Mouse (Mus musculus): ENCODE results near the gene Phkg1. TPM values are rescaled to one million over a fixed set of nuclear protein-coding genes. Genes with fewer than 3 reads are reported as not detected.
A peak's percentile ranks its signal among the peaks of the same experiment; 100 is the strongest.

The Phkg1 gene
- polyA plus RNA-seq, 1 experiment from 2014 or later: 0.26 TPM

DNA sequence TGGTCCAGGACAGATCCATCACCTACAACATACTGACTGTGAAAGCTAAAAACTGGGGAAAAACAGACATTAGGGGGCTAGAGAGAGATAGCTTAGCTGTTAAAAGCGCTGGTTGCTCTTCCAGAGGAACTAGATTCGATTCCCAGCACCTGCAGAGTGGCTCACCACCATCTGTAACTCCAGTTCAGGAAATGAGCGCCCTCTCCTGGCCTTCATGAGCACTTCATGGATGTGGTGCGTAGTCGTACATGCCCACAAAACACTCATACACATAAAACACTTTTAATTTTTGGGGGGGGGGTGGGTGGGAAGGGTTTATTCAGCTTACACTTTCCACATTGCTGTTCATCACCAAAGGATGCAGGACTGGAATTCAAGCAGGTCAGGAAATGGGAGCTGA is 41.9 kb downstream of the Phkg1 start:
- WGBS: 84% methylated on average over 5 of the region's 5 CpGs
- DNase-seq (ENCODE audit: extremely low spot score, low spot score): no peak
- Histone ChIP-seq H3K4me1 (no peaks in the 10 kb centered on the region), H3K27ac (no peak overlapping the region), H3K9me3 (no peaks in the 10 kb centered on the region), H3K36me3 (replicated peaks) (peaks cover 86% of the 10 kb centered on the region), H3K4me3 (no peak overlapping the region), H3K27me3 (ENCODE audit: poor library complexity, severe bottlenecking) (no peaks in the 10 kb centered on the region)

DNA sequence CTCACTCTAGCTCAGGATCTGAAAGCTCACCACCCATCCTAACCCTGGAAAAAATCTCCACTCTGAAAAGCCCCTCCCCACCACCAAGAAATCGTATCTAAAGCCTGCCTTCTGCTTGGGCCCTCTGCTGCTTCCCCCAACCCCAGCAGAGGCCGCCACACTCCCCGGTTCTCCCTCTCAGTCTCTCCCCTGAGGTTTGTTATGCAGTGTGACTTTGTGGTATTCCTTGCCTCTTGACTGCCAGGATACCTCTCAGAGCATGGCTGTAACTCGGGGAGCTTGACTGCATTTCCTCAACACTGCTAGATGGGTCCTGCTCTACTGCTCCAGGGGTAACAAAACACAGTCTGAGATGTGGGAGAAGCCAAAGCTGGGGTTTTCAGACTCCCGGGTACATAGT is 43.2 kb downstream of the Phkg1 start:
- no peak overlapping the region for H3K4me3 ChIP-seq
- H3K4me1 ChIP-seq: no peaks in the 10 kb centered on the region
- no peaks in the 10 kb centered on the region for H3K27me3 ChIP-seq (ENCODE audit: poor library complexity, severe bottlenecking)
- DNase-seq (ENCODE audit: extremely low spot score, low spot score): no peak
- H3K36me3 ChIP-seq (replicated peaks): peaks cover 80% of the 10 kb centered on the region
- H3K9me3 ChIP-seq: no peaks in the 10 kb centered on the region
- H3K27ac ChIP-seq: no peak overlapping the region
- WGBS: 51% methylated on average over 5 of the region's 5 CpGs

DNA sequence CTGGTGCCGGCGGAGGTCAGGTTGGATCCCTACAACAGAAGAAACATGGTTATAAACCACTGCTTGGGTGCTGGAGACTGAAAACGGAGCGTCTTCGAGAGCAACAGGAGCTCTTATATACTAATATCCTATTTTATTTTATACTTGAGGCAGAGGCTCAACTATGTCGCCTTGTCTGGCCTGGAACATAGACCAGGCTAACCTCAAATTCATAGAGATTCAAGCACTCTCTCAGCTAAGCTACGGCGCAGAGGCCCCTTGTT is 50.9 kb downstream of the Phkg1 start:
- peaks cover 53% of the 10 kb centered on the region for H3K36me3 ChIP-seq (replicated peaks)
- peaks cover 3% of the 10 kb centered on the region; the same call in 1 of the 2 replicates for H3K9me3 ChIP-seq
- DNase-seq (ENCODE audit: extremely low spot score, low spot score): no peak
- 68% methylated on average over 8 of the region's 8 CpGs for WGBS
- peak overlapping the region; percentile 87 for H3K27ac ChIP-seq
- H3K4me1 ChIP-seq: peaks cover 11% of the 10 kb centered on the region
- H3K27me3 ChIP-seq (ENCODE audit: poor library complexity, severe bottlenecking): no peaks in the 10 kb centered on the region
- H3K4me3 ChIP-seq: peak overlapping the region; percentile 66

DNA sequence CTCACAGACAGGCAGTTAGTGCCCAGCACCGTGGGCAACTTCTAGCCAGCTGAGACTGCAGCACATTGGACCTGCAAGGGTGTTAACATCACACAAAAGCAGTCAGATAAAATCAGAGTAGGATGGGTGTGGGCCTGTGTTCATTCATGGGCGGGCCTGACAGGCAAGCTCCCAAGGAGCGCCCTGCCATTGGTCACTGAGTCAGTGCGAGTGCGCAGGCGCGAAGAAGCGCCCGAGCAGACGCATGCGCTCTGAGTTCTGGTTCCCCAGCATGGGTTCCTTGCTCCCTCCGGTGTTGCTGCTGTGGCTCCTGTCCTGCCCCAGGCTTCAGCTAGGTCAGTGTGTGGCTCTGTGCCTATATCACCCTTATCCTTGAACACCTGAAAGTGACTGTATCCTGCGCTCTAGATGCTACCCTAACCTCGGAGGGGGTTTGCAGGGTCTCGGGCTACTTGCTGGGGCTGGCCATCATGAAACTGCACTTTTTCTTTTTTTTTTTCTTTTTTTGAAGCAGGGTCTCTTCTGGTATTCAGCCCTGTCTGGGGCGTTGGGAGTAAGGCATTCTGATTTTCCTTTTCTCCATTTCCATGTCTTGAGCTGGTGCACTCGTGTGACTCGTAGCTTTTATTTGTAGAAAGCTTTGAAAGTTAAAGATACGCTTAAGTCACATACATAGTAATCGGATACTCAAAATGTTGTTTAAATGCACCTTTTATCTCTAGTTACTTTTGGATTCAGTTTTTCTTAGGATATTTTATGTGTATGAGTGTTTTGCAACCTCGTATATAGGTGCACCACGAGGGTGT is 51.4 kb downstream of the Phkg1 start, which contains the start of gene Sumf2:
Gene Sumf2, plus strand, starts transcription at position 235 of the 806 bp plus-strand sequence.
- H3K4me1 ChIP-seq: peaks cover 11% of the 10 kb centered on the region
- peaks cover 51% of the 10 kb centered on the region for H3K36me3 ChIP-seq (replicated peaks)
- no peaks in the 10 kb centered on the region for H3K27me3 ChIP-seq (ENCODE audit: poor library complexity, severe bottlenecking)
- DNase-seq (ENCODE audit: extremely low spot score, low spot score): peak; percentile 95
- H3K4me3 ChIP-seq: peak within 1 kb of the TSS; percentile 66
- 16% methylated on average over 22 of the region's 22 CpGs for WGBS
- H3K27ac ChIP-seq: peak within 1 kb of the TSS; percentile 87
- H3K9me3 ChIP-seq: peaks cover 3% of the 10 kb centered on the region; the same call in 1 of the 2 replicates

DNA sequence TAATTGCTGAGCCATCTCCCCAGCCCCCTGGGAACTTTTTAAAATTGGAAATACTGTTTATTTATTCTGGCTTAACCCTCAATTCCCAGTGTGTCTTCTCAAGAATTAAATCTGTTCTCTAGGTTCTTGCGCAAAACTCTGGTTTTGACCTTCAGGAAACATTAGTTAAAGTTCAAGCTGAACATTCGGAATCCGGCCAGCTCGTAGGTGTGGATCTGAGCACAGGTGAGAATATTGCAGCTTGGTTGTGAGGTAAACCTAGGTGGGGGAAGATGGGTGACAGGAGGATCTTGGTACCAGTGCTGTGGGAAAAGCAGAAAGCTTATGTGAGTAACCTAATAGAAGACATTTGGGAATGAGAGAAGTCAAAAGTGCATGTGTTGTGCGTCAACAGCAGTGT is 53.5 kb downstream of the Phkg1 start:
- no peak for DNase-seq (ENCODE audit: extremely low spot score, low spot score)
- peaks cover 11% of the 10 kb centered on the region for H3K4me1 ChIP-seq
- H3K36me3 ChIP-seq (replicated peaks): peaks cover 38% of the 10 kb centered on the region

More for the DNA sequence above, 53.5 kb downstream of the Phkg1 start:
- 96% methylated on average over 5 of the region's 5 CpGs for WGBS
- peaks cover 3% of the 10 kb centered on the region; the same call in 1 of the 2 replicates for H3K9me3 ChIP-seq
- no peak overlapping the region for H3K27ac ChIP-seq
- no peaks in the 10 kb centered on the region for H3K27me3 ChIP-seq (ENCODE audit: poor library complexity, severe bottlenecking)
- no peak overlapping the region for H3K4me3 ChIP-seq

Other genes starting within 250 kb of the Phkg1 start
- gene Zfp11, start 228.4 kb downstream of the Phkg1 start, polyA plus RNA-seq (2016; fragmentation: Nextera tagmentation; extraction: Ambion mirVana): 5.9 and 6.6 TPM in 2 replicates
- gene Sept14, start 190.0 kb downstream of the Phkg1 start, polyA plus RNA-seq (2016; fragmentation: Nextera tagmentation; extraction: Ambion mirVana): not detected in 2 replicates
- 173 and 181 TPM in 2 replicates for gene Mrps17, start 183.1 kb downstream of the Phkg1 start, polyA plus RNA-seq (2016; fragmentation: Nextera tagmentation; extraction: Ambion mirVana)
- gene Nipsnap2, start 173.5 kb downstream of the Phkg1 start, polyA plus RNA-seq (2016; fragmentation: Nextera tagmentation; extraction: Ambion mirVana): 75.9 and 79.4 TPM in 2 replicates
- 42.1 and 44.9 TPM in 2 replicates for gene Psph, start 111.1 kb downstream of the Phkg1 start, polyA plus RNA-seq (2016; fragmentation: Nextera tagmentation; extraction: Ambion mirVana)
- 42.2 and 46.3 TPM in 2 replicates for gene Sumf2, start 51.6 kb downstream of the Phkg1 start, polyA plus RNA-seq (2016; fragmentation: Nextera tagmentation; extraction: Ambion mirVana)
- gene Chchd2, start 11.1 kb downstream of the Phkg1 start, polyA plus RNA-seq (2016; fragmentation: Nextera tagmentation; extraction: Ambion mirVana): 1,073 and 1,078 TPM in 2 replicates
- gene Zbed5, start 2.8 kb downstream of the Phkg1 start, polyA plus RNA-seq (2016; fragmentation: Nextera tagmentation; extraction: Ambion mirVana): 5.6 and 5.8 TPM in 2 replicates
- gene Nupr1l, start 10.0 kb upstream of the Phkg1 start, polyA plus RNA-seq (2016; fragmentation: Nextera tagmentation; extraction: Ambion mirVana): 3.3 and 4.9 TPM in 2 replicates
- gene Vkorc1l1, start 43.4 kb upstream of the Phkg1 start, polyA plus RNA-seq (2016; fragmentation: Nextera tagmentation; extraction: Ambion mirVana): 33.0 and 33.4 TPM in 2 replicates
- gene Gusb, start 104.5 kb upstream of the Phkg1 start, polyA plus RNA-seq (2016; fragmentation: Nextera tagmentation; extraction: Ambion mirVana): 32.2 and 35.6 TPM in 2 replicates
- gene Asl, start 130.7 kb upstream of the Phkg1 start, polyA plus RNA-seq (2016; fragmentation: Nextera tagmentation; extraction: Ambion mirVana): 33.2 and 36.6 TPM in 2 replicates
- 61.3 and 64.0 TPM in 2 replicates for gene Crcp, start 130.7 kb upstream of the Phkg1 start, polyA plus RNA-seq (2016; fragmentation: Nextera tagmentation; extraction: Ambion mirVana)
- gene Tpst1, start 174.8 kb upstream of the Phkg1 start, polyA plus RNA-seq (2016; fragmentation: Nextera tagmentation; extraction: Ambion mirVana): 54.9 and 57.0 TPM in 2 replicates
- 3.6 and 3.9 TPM in 2 replicates for gene Kctd7, start 246.3 kb upstream of the Phkg1 start, polyA plus RNA-seq (2016; fragmentation: Nextera tagmentation; extraction: Ambion mirVana)

Data from forebrain, embryonic 10.5 days (tissue).